Mouse (Mus musculus) ES-Bruce4 (cell line): ENCODE data around the gene Pitpna.

Experiments used
- CTCF ChIP-seq: IDR thresholded peaks from one replicate; pipeline ENCODE4 v1.8.1; 2011; ENCODE audit warnings: low read depth, low read length
- EP300 ChIP-seq: IDR thresholded peaks from 2 replicates; pipeline ENCODE4 v1.6.1; 2011; ENCODE audit warnings: low read depth, low read length; ENCODE audit not compliant: insufficient read depth
- POLR2A ChIP-seq: IDR thresholded peaks from one replicate; pipeline ENCODE4 v1.8.1; 2011; ENCODE audit warnings: low read length; ENCODE audit not compliant: insufficient read depth

- TF ChIP-seq POLR2A (no peak), EP300 (no peak), CTCF (no peak)
Measured at GRCm38 (mm10) chr11:75583521-75583920, 4.4 kb upstream of the Pitpna start.
